Mouse (Mus musculus) Patski (cell line): ENCODE results near the gene Erbb3. TPM values are rescaled to one million over a fixed set of nuclear protein-coding genes. Genes with fewer than 3 reads are reported as not detected.

Experiments used
- ATAC-seq: fragments of 100-300 bp; one replicate; pipeline ENCODE4 v1.8.0; 2021
- CTCF ChIA-PET: fragments of 350-600 bp; sonication (Branson Sonifier 250); formaldehyde crosslinking; loops from one replicate; lab custom pipeline; 2022; ENCODE audit warnings: inconsistent platforms; lab: Charles Lee
- POLR2A ChIA-PET: fragments of 350-600 bp; sonication (Branson Sonifier 250); formaldehyde crosslinking; loops from one replicate; lab custom pipeline; 2022; ENCODE audit warnings: antibody characterized with exemption, inconsistent platforms; lab: Charles Lee
- DNase-seq: peaks from one replicate; pipeline ENCODE4 v3.0.0-alpha.2; 2011; ENCODE audit warnings: low read depth, low spot score
- H3K27me3 ChIP-seq: fragments of 371-371 bp; one replicate; pipeline ENCODE4 v1.5.1; 2021
- CTCF ChIP-seq: fragments of 100-300 bp; IDR thresholded peaks from one replicate; pipeline ENCODE4 v1.5.1; 2021
- in situ Hi-C: fragments of 300-500 bp; cut with MboI; formaldehyde crosslinking; loops from 3 replicates; pipeline ENCODE4 v1.11.1; 2018; ENCODE audit warnings: low pct_unique_long_range_greater_than_20kb, mixed read lengths
- polyA plus RNA-seq: library from polyadenylated mRNA; unstranded; gene quantifications from one replicate; pipeline ENCODE4 v1.2.3, GENCODE M21; 2021

The Erbb3 gene
- polyA plus RNA-seq, 1 experiment from 2014 or later: 1.2 TPM

GRCm38 (mm10) chr10:128613154-128613440 is 23.6 kb upstream of the Erbb3 start:
- no peak for TF ChIP-seq CTCF
- ChIA-PET CTCF (interaction anchor here (0.6 to 2.8 kb wide), 15 partner anchors 9 to 98 kb away, joined by 3 to 24 read pairs (median 5); partner anchors contain the start of genes Esyt1, Pa2g4, Suox and Zc3h10), POLR2A (interaction anchor here (1.0 kb wide), 1 partner anchor 47 kb away, joined by 3 read pairs; the partner anchor contains the start of gene Pa2g4)
- no peaks in the 10 kb centered on the region for H3K27me3 ChIP-seq
- no peak for ATAC-seq
- no peak for DNase-seq
- in situ Hi-C loops: loop anchor here (5.0 kb wide), 1 partner anchor 66 kb away; the partner anchor contains the start of genes Rpl41 and Zc3h10

- CTCF ChIA-PET: interaction anchor here (0.6 to 2.8 kb wide), 17 partner anchors 10 to 271 kb away, joined by 3 to 24 read pairs (median 5); partner anchors contain the start of genes Esyt1, Pa2g4, Suox and Zc3h10
- DNase-seq (no peak), ATAC-seq (peak; percentile 54)
- in situ Hi-C loops: loop anchor here (5.0 kb wide), 1 partner anchor 65 kb away; the partner anchor contains the start of genes Rpl41 and Zc3h10
- H3K27me3 ChIP-seq: no peaks in the 10 kb centered on the region
- peak; percentile 94 for TF ChIP-seq CTCF
- POLR2A ChIA-PET: interaction anchor here (1.0 kb wide), 1 partner anchor 47 kb away, joined by 3 read pairs; the partner anchor contains the start of gene Pa2g4
Measured at GRCm38 (mm10) chr10:128612433-128613153, 23.1 kb upstream of the Erbb3 start.

GRCm38 (mm10) chr10:128606483-128606882 is 17.0 kb upstream of the Erbb3 start:
- ChIA-PET POLR2A (no interaction called here), CTCF (interaction anchor here (2.5 kb wide), 1 partner anchor 15 kb away, joined by 7 read pairs; no protein-coding TSS in a partner anchor)
- in situ Hi-C loops: no loop called here
- DNase-seq (no peak), ATAC-seq (no peak)
- no peaks in the 10 kb centered on the region for H3K27me3 ChIP-seq
- no peak for TF ChIP-seq CTCF

GRCm38 (mm10) chr10:128602470-128603128 is 13.1 kb upstream of the Erbb3 start:
- ChIA-PET POLR2A (interaction anchor here (0.5 kb wide), 1 partner anchor 13 kb away, joined by 5 read pairs; the partner anchor contains the start of gene Erbb3), CTCF (interaction anchor here (3.6 kb wide), 1 partner anchor 10 kb away, joined by 24 read pairs; no protein-coding TSS in a partner anchor)
- DNase-seq (no peak), ATAC-seq (no peak)
- TF ChIP-seq CTCF: no peak
- in situ Hi-C loops: no loop called here
- H3K27me3 ChIP-seq: no peaks in the 10 kb centered on the region

- POLR2A ChIA-PET: no interaction called here
- no peak for TF ChIP-seq CTCF
- in situ Hi-C loops: no loop called here
- DNase-seq: no peak
- no peak for ATAC-seq
- CTCF ChIA-PET: interaction anchor here (3.6 kb wide), 1 partner anchor 11 kb away, joined by 24 read pairs; no protein-coding TSS in a partner anchor
- no peaks in the 10 kb centered on the region for H3K27me3 ChIP-seq
Measured at GRCm38 (mm10) chr10:128601499-128601898, 12.0 kb upstream of the Erbb3 start.

- in situ Hi-C loops: no loop called here
- TF ChIP-seq CTCF: no peak
- POLR2A ChIA-PET: no interaction called here
- no peak for DNase-seq
- CTCF ChIA-PET: interaction anchor here (1.3 kb wide), 1 partner anchor 14 kb away, joined by 5 read pairs; no protein-coding TSS in a partner anchor
- ATAC-seq: no peak
- H3K27me3 ChIP-seq: peaks cover 13% of the 10 kb centered on the region
Measured at GRCm38 (mm10) chr10:128598476-128598875, 9.0 kb upstream of the Erbb3 start.

- ChIA-PET POLR2A (no interaction called here), CTCF (no interaction called here)
- ATAC-seq: no peak
- in situ Hi-C loops: no loop called here
- no peak for DNase-seq
- peaks cover 18% of the 10 kb centered on the region for H3K27me3 ChIP-seq
- no peak for TF ChIP-seq CTCF
Measured at GRCm38 (mm10) chr10:128592797-128593196, 3.3 kb upstream of the Erbb3 start.

GRCm38 (mm10) chr10:128591436-128591835 is 2.0 kb upstream of the Erbb3 start:
- peaks cover 18% of the 10 kb centered on the region for H3K27me3 ChIP-seq
- no peak for DNase-seq
- TF ChIP-seq CTCF: no peak
- in situ Hi-C loops: no loop called here
- ChIA-PET CTCF (interaction anchor here (1.4 to 1.9 kb wide), 2 partner anchors 12 to 14 kb away, joined by 3 to 7 read pairs; no protein-coding TSS in a partner anchor), POLR2A (interaction anchor here (0.7 kb wide), 1 partner anchor 43 kb away, joined by 3 read pairs; no protein-coding TSS in a partner anchor)
- no peak for ATAC-seq

GRCm38 (mm10) chr10:128590193-128590690 is 790 bp upstream of the Erbb3 start:
- ATAC-seq: peak; percentile 57
- ChIA-PET CTCF (interaction anchor here (0.9 to 1.9 kb wide), 9 partner anchors 10 to 84 kb away, joined by 3 to 11 read pairs (median 4); partner anchors contain the start of genes Pa2g4 and Suox), POLR2A (interaction anchor here (0.6 to 0.8 kb wide), 3 partner anchors 12 to 226 kb away, joined by 3 to 5 read pairs (median 4); partner anchors contain the start of gene Pmel)
- in situ Hi-C loops: no loop called here
- no peak for DNase-seq
- TF ChIP-seq CTCF: no peak
- H3K27me3 ChIP-seq: peaks cover 16% of the 10 kb centered on the region

- peaks cover 5% of the 10 kb centered on the region for H3K27me3 ChIP-seq
- DNase-seq: no peak
- ATAC-seq: no peak
- TF ChIP-seq CTCF: no peak
- CTCF ChIA-PET: no interaction called here
- POLR2A ChIA-PET: no interaction called here
- in situ Hi-C loops: no loop called here
Measured at GRCm38 (mm10) chr10:128588775-128589463, 533 bp downstream of the Erbb3 start.
